Mouse (Mus musculus) kidney, embryonic 14.5 days (tissue): ENCODE measurements around the gene Ttc29. TPM values are rescaled to one million over a fixed set of nuclear protein-coding genes. Genes with fewer than 3 reads are reported as not detected.

Experiments used
- ATAC-seq: fragments of 200-750 bp; cut with Nextera tagmentation; 2 replicates; pipeline ENCODE4 v1.8.0; 2017; ENCODE audit warnings: moderate number of reproducible peaks, mild to moderate bottlenecking, moderate TSS enrichment, moderate library complexity; ENCODE audit not compliant: low FRiP score, low TSS enrichment
- H3K27ac ChIP-seq: fragments of 300-500 bp; sonication (generic); 2 replicates; pipeline ENCODE4 v1.5.1; 2014; ENCODE audit warnings: low read depth, mild to moderate bottlenecking, low read length, moderate library complexity, mixed read lengths
- H3K27me3 ChIP-seq: fragments of 300-500 bp; sonication (generic); 2 replicates; pipeline ENCODE4 v1.6.1; 2014; ENCODE audit warnings: mild to moderate bottlenecking, low read length; ENCODE audit not compliant: control insufficient read depth, insufficient read depth
- H3K36me3 ChIP-seq: fragments of 300-500 bp; sonication (generic); 2 replicates; pipeline ENCODE4 v1.6.1; 2014; ENCODE audit warnings: low read length, mixed read lengths; ENCODE audit not compliant: control insufficient read depth, insufficient read depth
- H3K4me1 ChIP-seq: fragments of 300-500 bp; sonication (generic); 2 replicates; pipeline ENCODE4 v1.6.1; 2014; ENCODE audit warnings: low read length, mixed read lengths; ENCODE audit not compliant: control insufficient read depth, insufficient read depth
- H3K4me2 ChIP-seq: fragments of 300-500 bp; sonication (generic); replicated peaks from 2 replicates; pipeline ENCODE4 v1.6.1; 2014; ENCODE audit warnings: low read depth, mild to moderate bottlenecking, low read length
- H3K4me3 ChIP-seq: fragments of 300-500 bp; sonication (generic); 2 replicates; pipeline ENCODE4 v1.5.1; 2014; ENCODE audit warnings: mild to moderate bottlenecking, low read length
- H3K9ac ChIP-seq: fragments of 300-500 bp; sonication (generic); 2 replicates; pipeline ENCODE4 v1.6.1; 2014; ENCODE audit warnings: low read depth, mild to moderate bottlenecking, low read length, moderate library complexity
- H3K9me3 ChIP-seq: fragments of 300-500 bp; sonication (generic); 2 replicates; pipeline ENCODE4 v1.6.1; 2016; ENCODE audit warnings: low read length; ENCODE audit not compliant: control insufficient read depth
- WGBS: fragments of 180-500 bp; shearing (Covaris S2); extraction: QIAGEN DNeasy Blood & Tissue Kit; methylation state at CpG from one replicate; pipeline ENCODE4 v1.1.7; 2014; 5-methylcytosine and 5-hydroxymethylcytosine counted together
- polyA plus RNA-seq: library from polyadenylated mRNA; unstranded; fragments of >200 nt; fragmentation: Nextera tagmentation; extraction: Ambion mirVana; gene quantifications from 2 replicates; pipeline ENCODE4 v1.2.1, GENCODE M21; 2014

Ttc29 gene
- polyA plus RNA-seq, 1 experiment from 2014 or later: not detected

GRCm38 (mm10) chr8:78290274-78290673 is 77.2 kb downstream of the Ttc29 start:
- no peak overlapping the region for H3K4me2 ChIP-seq
- 61% methylated on average over 7 of the region's 7 CpGs for WGBS
- H3K9me3 ChIP-seq: no peaks in the 10 kb centered on the region
- no peak overlapping the region for H3K9ac ChIP-seq
- no peak for ATAC-seq
- H3K4me3 ChIP-seq: no peak overlapping the region
- no peak overlapping the region for H3K27ac ChIP-seq
- no peaks in the 10 kb centered on the region for H3K4me1 ChIP-seq
- no peaks in the 10 kb centered on the region for H3K27me3 ChIP-seq
- no peaks in the 10 kb centered on the region for H3K36me3 ChIP-seq

GRCm38 (mm10) chr8:78295494-78295893 is 82.4 kb downstream of the Ttc29 start:
- 59% methylated on average over 5 of the region's 5 CpGs for WGBS
- H3K9me3 ChIP-seq: no peaks in the 10 kb centered on the region
- no peak for ATAC-seq
- H3K4me2 ChIP-seq: no peak overlapping the region
- no peak overlapping the region for H3K9ac ChIP-seq
- H3K36me3 ChIP-seq: no peaks in the 10 kb centered on the region
- no peak overlapping the region for H3K4me3 ChIP-seq
- no peaks in the 10 kb centered on the region for H3K27me3 ChIP-seq
- H3K4me1 ChIP-seq: no peaks in the 10 kb centered on the region
- no peak overlapping the region for H3K27ac ChIP-seq

- peaks cover 3% of the 10 kb centered on the region; the same call in 1 of the 2 replicates for H3K4me1 ChIP-seq
- 33% methylated on average over 7 of the region's 7 CpGs for WGBS
- no peak overlapping the region for H3K9ac ChIP-seq
- H3K9me3 ChIP-seq: no peaks in the 10 kb centered on the region
- no peak for ATAC-seq
- H3K4me2 ChIP-seq: no peak overlapping the region
- H3K36me3 ChIP-seq: no peaks in the 10 kb centered on the region
- H3K4me3 ChIP-seq: no peak overlapping the region
- no peak overlapping the region for H3K27ac ChIP-seq
- no peaks in the 10 kb centered on the region; the same call in 1 of the 2 replicates for H3K27me3 ChIP-seq
These were observed 90.5 kb downstream of the Ttc29 start for GRCm38 (mm10) chr8:78303579-78303978.

GRCm38 (mm10) chr8:78306604-78307003 is 93.5 kb downstream of the Ttc29 start:
- Histone ChIP-seq H3K4me2 (no peak overlapping the region), H3K27ac (no peak overlapping the region), H3K4me1 (peaks cover 3% of the 10 kb centered on the region; the same call in 1 of the 2 replicates), H3K9ac (no peak overlapping the region), H3K36me3 (no peaks in the 10 kb centered on the region), H3K9me3 (no peaks in the 10 kb centered on the region), H3K4me3 (no peak overlapping the region), H3K27me3 (no peaks in the 10 kb centered on the region; the same call in 1 of the 2 replicates)
- 68% methylated on average over 10 of the region's 10 CpGs for WGBS
- no peak for ATAC-seq

GRCm38 (mm10) chr8:78307131-78307530 is 94.0 kb downstream of the Ttc29 start:
- Histone ChIP-seq H3K9ac (no peak overlapping the region), H3K9me3 (no peaks in the 10 kb centered on the region), H3K4me2 (no peak overlapping the region), H3K4me3 (no peak overlapping the region), H3K4me1 (peaks cover 3% of the 10 kb centered on the region; the same call in 1 of the 2 replicates), H3K27me3 (no peaks in the 10 kb centered on the region; the same call in 1 of the 2 replicates), H3K27ac (no peak overlapping the region), H3K36me3 (no peaks in the 10 kb centered on the region)
- 27% methylated on average over 4 of the region's 4 CpGs for WGBS
- ATAC-seq: no peak

- no peak for ATAC-seq
- Histone ChIP-seq H3K27me3 (no peaks in the 10 kb centered on the region), H3K4me1 (peaks cover 3% of the 10 kb centered on the region; the same call in 1 of the 2 replicates), H3K36me3 (no peaks in the 10 kb centered on the region), H3K9me3 (no peaks in the 10 kb centered on the region), H3K4me3 (no peak overlapping the region), H3K27ac (no peak overlapping the region), H3K9ac (no peak overlapping the region), H3K4me2 (no peak overlapping the region)
- 79% methylated on average over 6 of the region's 6 CpGs for WGBS
These were observed 96.4 kb downstream of the Ttc29 start for GRCm38 (mm10) chr8:78309539-78309938.

GRCm38 (mm10) chr8:78315576-78315975 is 102.5 kb downstream of the Ttc29 start:
- Histone ChIP-seq H3K27ac (no peak overlapping the region), H3K9ac (no peak overlapping the region), H3K27me3 (no peaks in the 10 kb centered on the region), H3K4me3 (no peak overlapping the region), H3K4me1 (no peaks in the 10 kb centered on the region), H3K9me3 (no peaks in the 10 kb centered on the region), H3K4me2 (no peak overlapping the region), H3K36me3 (no peaks in the 10 kb centered on the region)
- WGBS: 58% methylated on average over 9 of the region's 9 CpGs
- no peak for ATAC-seq

GRCm38 (mm10) chr8:78317666-78318065 is 104.6 kb downstream of the Ttc29 start:
- ATAC-seq: no peak
- 92% methylated on average over 2 of the region's 2 CpGs for WGBS
- no peaks in the 10 kb centered on the region for H3K9me3 ChIP-seq

GRCm38 (mm10) chr8:78323391-78323790 is 110.3 kb downstream of the Ttc29 start:
- no peak for ATAC-seq
- no peak overlapping the region for H3K27ac ChIP-seq
- no peaks in the 10 kb centered on the region for H3K9me3 ChIP-seq
- 88% methylated on average over 3 of the region's 3 CpGs for WGBS
- H3K4me3 ChIP-seq: no peak overlapping the region
- H3K4me1 ChIP-seq: no peaks in the 10 kb centered on the region
- no peak overlapping the region for H3K9ac ChIP-seq
- H3K27me3 ChIP-seq: no peaks in the 10 kb centered on the region
- H3K4me2 ChIP-seq: no peak overlapping the region
- no peaks in the 10 kb centered on the region for H3K36me3 ChIP-seq

More at GRCm38 (mm10) chr8:78317666-78318065, 104.6 kb downstream of the Ttc29 start:
- H3K36me3 ChIP-seq: no peaks in the 10 kb centered on the region
- no peak overlapping the region for H3K27ac ChIP-seq
- H3K4me3 ChIP-seq: no peak overlapping the region
- no peaks in the 10 kb centered on the region for H3K27me3 ChIP-seq
- H3K4me1 ChIP-seq: no peaks in the 10 kb centered on the region
- no peak overlapping the region for H3K9ac ChIP-seq
- no peak overlapping the region for H3K4me2 ChIP-seq
